Mouse (Mus musculus): Measurements from ENCODE around the gene Hdac9.
A peak's percentile ranks its signal among the peaks of the same experiment; 100 is the strongest.

Gene Hdac9

DNA sequence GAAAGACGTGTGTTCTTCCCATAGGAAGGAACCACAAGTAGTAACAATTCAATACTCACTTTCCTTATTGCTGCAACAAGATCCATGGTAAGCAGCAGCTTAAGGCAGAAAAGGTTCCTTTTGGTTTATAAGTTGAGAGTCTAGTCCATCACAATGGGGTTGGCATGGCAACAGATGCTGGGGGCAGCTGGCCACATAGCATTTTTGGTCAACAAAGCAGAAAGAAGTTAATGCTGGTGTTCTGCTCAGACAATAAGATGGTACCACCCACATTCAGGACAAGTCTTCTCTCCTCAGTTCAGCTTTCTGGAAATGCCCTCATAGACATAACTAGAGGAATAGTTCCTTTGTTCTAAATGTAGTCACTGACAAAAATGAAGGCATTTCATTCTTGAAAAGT, at the start of gene Hdac9:
Gene Hdac9, minus strand, starts transcription at position 101 of the 400 bp plus-strand sequence.
- ATAC-seq (ENCODE audit: low TSS enrichment), result no peak

DNA sequence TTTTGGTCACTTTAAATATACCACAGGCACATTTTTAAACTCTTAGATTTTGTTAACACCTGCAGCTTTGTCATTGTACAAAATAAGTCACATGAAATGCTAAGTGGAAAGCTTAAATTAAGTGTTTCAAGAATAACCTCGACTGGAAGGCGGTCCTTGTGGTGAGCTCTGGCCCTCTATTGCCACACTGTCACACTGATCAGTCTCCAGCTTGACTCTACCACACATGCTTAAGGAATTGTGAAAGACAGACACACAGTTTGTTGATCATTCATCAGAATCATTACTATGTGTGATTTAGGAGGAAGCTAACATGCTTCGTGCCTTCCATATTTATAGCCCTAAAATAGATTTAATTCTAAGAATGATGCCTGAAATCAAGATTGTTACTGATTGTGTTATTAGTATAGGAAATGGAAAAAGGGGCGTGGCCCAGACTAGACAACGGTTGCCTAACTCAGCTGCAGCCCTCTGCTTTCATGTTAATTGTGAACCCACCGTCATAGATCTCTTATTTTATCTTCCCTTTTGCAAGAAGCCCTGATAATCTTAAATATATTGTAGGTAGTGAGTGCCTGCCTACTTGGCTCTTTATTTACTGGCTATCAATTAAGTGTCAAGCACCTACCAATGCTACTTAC, 32.3 kb upstream of the Hdac9 start:
- ATAC-seq (ENCODE audit: low TSS enrichment), result no peak

DNA sequence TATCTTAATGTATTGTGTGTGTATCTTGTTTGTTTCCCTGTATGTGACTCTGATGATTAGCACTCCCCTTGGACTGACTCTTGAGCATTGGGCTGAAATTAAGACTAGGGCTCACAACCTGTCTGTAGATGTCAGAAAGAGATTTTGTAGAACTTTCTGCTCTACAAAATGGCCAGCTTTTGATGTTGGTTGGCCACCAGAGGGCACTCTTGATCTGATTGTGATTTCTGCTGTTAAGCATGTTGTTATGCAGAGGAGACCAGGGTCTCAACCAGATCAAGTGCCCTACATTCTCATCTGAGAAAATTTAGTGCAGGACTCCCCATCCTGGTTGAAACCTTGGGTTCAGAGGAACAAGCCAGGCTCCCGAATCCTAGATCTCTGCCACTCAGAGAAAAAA, 21.0 kb upstream of the Hdac9 start:
- no peak for ATAC-seq (ENCODE audit: low TSS enrichment)

DNA sequence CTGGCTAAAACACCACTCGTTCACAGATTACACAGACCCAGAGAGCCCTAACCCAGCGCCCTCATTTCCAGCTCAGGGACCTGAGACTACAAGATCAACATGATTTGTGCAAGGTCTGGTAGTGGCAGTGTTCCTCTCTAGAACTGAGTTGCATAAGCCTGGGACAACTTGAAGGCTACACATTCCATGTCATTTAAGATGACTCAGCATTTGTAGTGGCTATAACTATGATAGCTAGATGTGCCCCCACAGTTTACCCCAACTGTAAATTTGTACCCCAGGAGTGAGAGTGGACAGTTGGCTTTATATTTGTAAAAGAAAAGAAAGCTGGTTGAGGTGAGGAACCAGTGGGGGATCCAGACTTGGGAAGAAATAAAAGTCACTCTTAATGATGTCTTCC, 8.9 kb downstream of the Hdac9 start:
- no peak for ATAC-seq (ENCODE audit: low TSS enrichment)

DNA sequence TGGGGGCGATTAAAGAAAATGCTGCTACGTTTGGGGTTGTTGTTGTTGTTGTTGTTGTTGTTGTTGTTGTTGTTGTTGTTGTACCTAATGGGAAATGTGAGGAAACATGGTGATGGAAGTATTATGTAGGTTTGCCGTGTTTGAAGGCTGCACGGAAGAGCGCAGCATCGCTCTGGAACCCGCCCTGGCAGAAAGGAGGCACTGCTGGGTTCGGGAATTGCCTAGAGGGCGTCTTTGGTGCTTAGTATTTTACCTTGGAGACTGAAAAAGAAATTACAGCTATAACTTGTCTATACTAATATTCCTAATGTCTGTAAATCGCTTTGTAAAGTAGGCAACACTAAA, 9.4 kb downstream of the Hdac9 start:
- ATAC-seq (ENCODE audit: low TSS enrichment), result peak; percentile 89

DNA sequence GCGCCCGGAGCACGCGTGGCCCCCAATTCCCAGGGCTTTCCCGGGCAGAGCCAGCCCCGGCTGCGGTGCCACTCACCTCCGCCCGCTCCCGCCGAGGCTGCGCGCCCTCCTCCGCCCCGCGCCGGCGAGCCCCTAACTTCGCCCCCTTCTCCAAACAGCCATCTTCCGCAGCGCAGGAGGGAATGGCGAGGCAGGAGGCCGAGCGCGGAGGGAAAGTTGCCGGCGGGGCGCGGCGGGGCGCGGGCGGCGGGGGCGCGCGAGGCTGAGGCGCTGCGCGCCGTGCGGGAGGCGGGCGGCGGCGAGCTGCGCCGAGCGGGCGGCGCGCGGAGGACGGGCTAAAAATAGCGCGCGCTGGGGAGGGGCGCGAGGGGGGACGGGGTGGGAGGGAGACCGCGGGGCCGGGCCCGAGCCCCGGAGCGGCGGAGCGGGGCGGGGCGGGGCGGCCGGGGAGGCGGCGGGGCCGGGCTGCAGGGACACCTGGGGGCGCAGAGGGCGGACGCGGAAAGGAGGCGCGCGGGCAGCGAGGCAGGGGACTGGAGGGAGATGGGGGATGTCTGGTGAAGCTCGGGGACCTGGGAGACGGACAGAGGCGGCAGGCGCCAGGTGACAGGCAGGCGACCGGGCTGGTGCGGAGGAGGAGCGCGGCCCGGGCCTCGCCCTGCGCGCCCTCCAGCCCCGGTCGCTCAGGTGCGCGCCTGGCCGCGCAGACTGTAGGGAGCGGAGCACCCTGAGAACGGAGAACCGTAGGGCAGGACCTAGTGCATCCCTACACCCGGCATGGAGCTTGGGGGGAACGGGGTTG, 10.0 kb downstream of the Hdac9 start:
- peak; percentile 78 for ATAC-seq (ENCODE audit: low TSS enrichment)

DNA sequence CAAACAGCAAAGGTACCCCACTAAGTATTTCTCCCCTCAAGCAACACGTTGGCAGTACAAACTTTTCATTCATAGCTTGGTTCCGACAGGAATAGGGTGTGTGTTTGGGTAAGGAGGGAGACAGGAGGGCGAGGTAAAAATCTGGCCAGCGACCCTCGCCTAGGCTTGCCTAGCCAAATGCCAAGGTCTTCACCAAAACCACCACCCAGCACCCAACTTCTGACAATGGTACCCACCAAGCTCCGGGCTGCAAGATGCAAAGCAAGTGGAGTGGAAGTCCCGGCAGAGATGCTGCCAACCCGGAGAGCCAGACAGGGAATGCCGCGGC, 10.6 kb downstream of the Hdac9 start:
- no peak for ATAC-seq (ENCODE audit: low TSS enrichment)

DNA sequence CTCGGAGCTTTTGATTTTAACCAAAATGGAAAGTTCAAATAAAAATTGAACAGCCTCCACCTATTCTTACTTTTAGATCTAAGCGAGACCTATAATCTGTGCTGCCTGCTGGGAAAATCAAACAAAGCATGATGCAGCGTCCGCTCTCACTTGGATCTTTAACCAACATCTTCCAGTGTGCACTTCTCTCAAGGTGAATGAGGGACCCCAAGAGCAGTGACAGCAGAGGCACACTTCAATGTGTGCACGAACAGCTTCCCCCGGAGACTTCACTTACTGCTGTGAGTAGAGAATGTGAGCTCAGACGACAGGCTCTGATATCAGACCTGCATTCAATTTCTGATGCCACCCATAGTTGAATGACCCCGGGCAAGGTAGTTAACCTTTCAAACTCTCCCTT, 16.7 kb downstream of the Hdac9 start:
- no peak for ATAC-seq (ENCODE audit: low TSS enrichment)

DNA sequence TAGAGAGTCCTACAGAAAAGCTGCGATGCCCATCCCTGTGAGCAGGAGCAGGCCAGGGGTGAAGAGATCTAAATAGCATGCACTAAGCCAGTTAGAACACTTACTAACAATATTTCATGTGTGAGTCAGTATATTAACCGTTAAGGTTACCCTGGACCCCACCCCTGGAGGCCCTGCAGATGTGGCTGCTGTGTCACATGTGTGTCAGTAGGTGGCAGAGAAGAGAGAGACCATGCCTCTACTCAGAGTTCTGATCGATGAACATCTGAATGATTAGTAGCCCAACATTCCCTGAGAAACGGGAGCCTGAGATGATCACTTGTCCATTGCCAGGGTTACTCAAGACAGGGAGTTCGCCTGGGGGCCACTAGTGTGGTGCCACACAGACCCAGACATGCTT, 22.0 kb downstream of the Hdac9 start:
- no peak for ATAC-seq (ENCODE audit: low TSS enrichment)

DNA sequence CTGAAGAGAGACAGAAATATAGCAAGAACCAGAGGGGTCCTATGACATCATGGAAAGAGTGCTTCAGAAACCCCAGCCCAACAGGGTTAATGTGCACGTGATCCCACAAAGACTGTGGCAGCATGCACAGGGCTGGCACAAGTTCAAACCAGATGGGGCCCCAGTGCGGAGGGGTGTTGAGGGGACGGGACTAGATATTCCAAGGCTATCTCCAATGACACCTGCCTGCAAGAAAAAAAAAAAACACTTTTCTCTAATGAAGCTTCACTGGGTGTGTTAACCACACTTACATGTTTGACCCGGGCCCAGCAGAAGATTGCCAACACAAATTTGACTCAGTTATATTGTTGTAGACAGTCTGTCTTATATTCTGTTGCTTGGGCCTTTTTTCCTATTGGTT, 28.2 kb downstream of the Hdac9 start:
- no peak for ATAC-seq (ENCODE audit: low TSS enrichment)

DNA sequence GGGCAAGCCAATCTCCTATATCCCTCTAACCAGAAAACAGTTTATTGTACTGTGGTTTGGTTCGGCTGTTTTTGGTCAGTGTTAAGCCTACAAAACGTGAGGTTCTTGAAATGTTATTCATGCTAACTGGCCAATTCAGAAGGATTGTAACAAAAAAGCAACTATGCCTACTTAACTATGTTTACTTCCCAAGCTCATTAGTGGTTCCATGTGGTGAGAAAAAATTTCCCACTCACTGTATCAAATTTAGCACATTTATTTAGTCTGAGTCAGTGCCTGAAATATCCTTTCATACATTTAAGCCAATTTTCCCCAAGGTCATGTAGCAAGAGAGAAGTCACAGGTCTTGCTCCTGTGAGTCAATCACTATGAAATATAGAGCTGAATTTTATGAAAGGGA, 42.0 kb downstream of the Hdac9 start:
- no peak for ATAC-seq (ENCODE audit: low TSS enrichment)

DNA sequence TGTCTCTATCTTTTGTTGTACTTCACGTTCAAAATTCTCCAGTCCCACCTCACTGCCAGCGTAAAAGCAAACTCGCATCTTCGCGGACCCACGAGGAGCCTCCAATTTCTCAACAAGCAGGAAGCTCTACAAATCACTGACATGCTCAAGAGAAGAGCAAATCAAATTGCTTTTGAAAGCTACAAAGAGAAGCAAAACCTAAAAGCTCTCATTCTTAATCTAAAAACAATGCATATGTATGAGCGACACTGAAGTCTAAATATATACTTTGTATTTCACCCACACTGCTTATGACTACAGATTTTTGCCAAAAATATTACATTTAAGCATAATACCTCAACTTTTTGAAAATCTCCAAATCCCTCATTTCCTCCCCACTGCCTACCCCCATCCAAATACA, 45.9 kb downstream of the Hdac9 start:
- peak; percentile 95 for ATAC-seq (ENCODE audit: low TSS enrichment)

DNA sequence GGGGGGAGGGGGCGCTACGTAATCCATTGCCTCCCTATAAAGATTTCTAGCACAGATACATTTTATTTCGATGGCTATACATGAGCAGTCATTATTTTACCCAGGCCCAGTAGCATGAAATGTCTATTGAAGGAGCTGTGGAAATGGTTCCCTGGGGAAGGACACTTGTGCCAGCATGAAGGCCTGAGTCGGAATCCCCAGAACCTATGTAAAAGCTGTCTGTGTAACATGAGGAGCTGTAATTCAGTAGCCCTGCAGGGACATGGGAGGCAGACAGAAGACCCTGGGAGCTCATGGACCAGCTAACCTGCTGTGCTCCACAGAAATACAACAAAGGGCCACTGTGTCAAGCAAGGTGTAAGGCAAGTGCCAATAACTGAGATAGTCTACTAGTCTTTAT, 75.7 kb downstream of the Hdac9 start:
- no peak for ATAC-seq (ENCODE audit: low TSS enrichment)

DNA sequence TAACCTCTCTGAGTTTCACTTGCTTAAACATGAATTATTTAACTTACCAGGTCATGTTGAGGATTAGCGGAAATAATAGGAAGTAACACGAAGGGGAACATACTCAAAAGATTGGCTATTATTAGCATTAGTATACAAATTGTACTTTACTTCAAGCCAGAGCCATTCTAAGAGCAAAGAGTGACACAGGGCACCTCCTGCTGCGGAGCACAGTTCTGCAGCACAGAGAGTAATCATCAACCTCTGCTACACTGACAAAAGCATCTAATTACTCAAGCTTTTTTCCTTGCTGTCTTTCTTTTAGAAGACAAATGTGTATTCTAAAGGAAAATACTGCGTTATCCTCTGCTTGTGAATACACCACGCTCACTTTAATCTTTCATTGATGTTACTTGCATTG, 79.6 kb downstream of the Hdac9 start:
- no peak for ATAC-seq (ENCODE audit: low TSS enrichment)

DNA sequence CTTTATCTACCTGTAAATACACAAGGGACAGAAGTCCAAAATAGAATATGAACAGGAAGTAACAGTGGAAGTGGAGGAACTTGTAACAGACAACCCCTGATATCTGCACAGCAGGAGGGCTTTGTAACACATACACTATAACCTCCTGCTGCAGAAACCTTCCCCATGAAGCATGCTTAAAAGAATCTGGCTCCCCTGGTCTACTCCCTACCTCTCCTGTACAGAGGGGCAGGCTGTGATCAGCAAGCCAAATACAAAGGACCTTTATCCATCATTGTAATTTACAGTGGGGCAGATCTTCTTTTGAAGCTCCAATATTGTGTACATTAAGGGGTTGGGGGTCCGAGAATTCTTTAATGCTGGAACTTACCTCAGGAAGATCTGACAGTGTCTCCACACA, 80.0 kb downstream of the Hdac9 start:
- no peak for ATAC-seq (ENCODE audit: low TSS enrichment)

DNA sequence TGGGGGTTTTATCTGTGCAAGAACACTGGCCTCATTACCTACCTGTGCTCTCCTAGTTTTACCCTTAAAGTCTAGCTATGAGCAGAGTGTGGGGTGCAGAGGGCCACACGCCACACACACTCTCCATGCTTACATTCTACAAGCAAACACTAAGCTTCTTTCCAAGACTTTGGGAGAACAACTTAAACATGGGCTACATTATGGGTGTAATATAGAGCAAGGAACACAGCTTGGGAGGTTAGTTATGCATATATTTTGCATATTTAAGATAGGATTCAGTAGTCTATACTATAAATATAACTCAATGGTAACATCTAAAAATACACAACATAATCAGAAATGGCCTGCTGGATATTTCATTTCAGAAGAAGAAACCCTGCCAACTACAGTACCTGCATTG, 80.8 kb downstream of the Hdac9 start:
- peak; percentile 73 for ATAC-seq (ENCODE audit: low TSS enrichment)

DNA sequence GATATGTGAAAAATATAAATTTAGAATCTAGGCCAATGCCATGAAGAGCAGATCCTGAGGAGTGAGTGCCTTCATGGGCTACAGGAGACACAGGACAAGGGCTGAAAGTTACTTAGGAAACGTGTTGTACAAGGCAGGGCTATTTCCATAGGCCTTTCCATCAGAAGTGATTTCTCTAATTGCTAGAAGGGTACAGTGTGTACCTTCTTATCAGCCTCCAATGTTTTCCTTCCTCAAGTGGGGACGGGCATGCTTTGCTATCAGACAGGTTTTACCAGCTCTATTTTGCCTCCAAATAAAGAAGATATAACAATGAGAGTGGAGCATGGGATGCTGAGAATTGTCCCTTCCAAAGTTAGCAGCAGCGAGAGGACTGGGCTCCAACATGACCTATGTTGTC, 81.4 kb downstream of the Hdac9 start:
- no peak for ATAC-seq (ENCODE audit: low TSS enrichment)

DNA sequence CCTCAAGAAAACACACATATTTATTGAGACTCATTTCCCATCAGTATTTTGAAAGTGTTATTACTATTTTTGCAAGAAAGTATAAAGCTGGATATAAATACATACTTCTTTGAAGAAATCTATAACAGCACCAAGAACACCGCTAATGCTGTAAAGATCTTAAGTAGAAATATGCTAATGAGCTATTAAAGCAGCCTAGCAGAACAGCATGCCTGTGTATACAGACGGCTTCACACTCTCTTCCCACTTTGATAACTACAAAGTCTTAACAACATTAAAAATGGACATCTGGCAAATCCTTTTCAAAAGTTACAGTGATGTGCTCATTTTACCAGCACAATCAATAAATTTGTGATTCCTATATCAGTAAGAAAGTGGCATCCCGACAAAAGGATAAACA, 88.2 kb downstream of the Hdac9 start:
- no peak for ATAC-seq (ENCODE audit: low TSS enrichment)

DNA sequence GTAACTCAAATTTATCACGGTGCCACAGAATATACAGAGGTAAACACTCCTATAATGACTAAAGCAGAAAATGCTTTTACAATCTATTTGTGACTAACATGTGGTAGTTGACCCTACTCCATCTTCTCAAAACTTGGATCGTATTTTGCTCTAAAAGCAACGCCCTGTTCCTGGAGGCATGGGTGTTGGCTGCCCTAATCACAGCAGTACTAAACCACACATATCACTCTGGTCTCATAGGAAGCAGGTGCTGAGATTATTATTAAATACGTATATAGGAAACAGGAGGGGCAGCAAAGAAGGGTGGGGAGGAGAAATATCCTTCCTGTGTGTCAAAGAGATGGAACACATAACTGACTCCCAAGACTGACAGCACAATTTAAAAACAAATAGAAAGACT, 90.0 kb downstream of the Hdac9 start:
- no peak for ATAC-seq (ENCODE audit: low TSS enrichment)

DNA sequence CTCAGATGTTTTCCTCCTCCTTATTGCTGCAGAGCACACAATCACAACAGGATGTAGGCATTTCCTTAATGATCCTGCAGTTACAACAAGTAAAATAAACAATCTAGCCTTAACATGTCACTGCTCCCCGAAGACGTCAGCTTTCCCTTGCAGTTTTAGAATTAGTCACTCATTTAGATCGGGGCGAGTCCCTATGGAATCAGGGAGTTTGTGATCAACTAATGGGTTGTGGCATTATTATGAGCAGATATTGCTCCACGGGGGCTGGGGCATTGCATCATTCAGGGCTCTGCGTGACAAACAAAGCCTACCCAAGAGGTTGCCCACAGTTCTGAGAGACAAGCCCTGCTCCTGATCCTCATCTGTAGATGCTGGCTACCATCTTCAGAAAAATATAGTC, 96.7 kb downstream of the Hdac9 start:
- ATAC-seq (ENCODE audit: low TSS enrichment), result no peak

DNA sequence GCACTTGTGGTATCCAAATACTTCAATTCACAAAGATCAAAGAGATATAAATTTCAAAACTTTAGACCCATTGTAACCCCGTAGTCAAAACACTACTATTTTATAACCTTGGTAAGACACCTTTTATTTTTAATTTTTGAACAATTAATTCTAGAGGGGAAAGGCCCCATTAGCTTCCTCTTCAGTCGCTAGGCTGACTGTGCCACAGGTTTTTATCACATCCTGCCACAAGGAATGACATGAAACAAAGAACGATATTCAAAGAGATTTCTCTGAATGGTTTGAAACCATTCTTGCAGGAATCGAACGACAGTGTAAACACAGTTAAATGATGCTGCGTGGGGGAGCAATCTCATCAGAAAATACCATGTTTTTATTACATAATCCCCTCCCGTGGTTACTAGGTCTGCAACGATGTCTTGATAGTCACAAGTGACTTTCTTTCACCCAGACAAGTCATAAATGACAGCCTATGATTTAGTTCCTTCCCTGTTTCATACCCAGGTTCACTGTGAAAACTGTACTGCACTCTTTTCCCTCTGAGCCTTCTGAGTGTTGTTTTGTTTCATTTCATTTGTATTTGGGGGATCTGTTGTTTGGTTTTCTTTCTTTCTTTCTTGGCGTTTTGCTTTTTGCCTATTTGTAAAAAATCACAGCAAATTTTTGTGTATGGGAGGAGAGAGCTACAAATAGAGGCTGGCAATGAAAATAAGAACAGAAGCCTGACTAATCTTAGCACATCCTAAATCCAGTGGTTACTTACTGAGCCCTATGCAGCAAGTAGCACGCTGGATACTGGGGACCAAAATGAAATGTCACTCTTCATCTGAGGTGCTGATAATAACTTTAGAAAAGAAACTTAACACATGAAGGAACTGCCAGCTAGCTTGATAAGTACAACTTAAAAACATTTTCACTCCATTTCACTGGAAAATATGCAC, 105.0 kb downstream of the Hdac9 start:
- ATAC-seq (ENCODE audit: low TSS enrichment), result peak; percentile 97

DNA sequence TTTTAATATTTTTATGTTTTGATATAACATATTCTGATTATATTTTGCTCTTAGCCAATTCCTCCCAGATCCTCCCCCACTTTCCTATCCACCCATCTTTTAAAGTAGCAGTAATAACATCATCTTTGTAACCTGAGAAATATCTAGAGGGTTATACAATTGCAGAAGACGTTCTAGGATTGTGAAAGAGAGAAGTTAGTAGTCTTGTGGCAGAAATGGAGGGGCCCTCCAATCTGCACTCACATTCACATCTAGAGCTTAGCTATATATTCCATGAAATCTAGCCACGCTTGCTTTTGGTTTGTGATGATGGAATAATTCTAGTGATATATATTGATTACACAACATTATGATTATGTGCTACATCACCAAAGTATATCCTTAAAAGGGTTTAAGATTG, 106.7 kb downstream of the Hdac9 start:
- ATAC-seq (ENCODE audit: low TSS enrichment), result no peak

DNA sequence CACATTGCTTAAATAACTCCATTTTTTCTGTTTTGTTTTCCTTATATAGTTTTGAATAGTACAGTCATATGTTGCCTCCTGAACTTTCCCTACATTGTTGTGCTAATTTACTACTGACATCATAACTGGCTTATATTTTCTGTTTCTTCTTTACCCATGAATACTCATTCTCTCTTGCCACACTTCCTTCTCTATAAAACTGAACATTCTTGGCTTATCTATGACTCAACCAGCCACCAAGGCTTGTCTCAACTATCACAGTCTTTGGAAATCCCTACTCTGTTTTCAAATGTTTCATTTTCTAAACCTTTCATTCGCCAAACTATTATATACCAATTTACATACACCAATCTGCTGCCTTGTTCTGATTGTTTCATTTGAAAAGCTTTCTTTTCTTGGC, 108.7 kb downstream of the Hdac9 start:
- ATAC-seq (ENCODE audit: low TSS enrichment), result no peak
